Mouse (Mus musculus): ENCODE results near the gene Gm13695. TPM values are rescaled to one million over a fixed set of nuclear protein-coding genes. Genes with fewer than 3 reads are reported as not detected.

The Gm13695 gene
- polyA plus RNA-seq (2015; fragmentation: Nextera tagmentation; extraction: Ambion mirVana) = not detected in 2 replicates

GRCm38 (mm10) chr2:83967013-83967412 is at the start of gene Gm13695:
TSS of gene Gm13695 (plus strand) at chr2:83967313.

DNA sequence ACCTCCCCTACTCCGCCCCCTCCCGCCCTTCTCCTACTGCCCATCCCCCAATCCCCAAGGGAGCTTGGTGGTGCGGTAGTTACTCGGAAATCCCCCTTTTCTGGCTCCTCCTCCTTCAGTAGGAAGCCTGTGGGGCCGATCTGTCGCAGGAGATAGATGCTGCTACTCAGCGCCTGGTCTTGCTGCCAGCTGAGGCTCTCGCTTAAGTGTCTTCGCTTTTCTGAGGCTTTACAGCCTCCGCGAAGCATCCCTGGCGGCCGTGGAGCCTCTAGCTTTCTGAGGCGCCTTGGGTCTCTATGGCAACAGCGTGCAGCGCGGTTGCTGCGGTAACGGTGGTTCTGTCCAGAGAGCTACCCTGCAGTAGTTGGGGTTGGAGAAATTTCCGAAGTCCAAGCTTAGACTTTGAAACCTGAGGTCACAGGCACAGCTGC is 26.2 kb upstream of the Gm13695 start, which contains the start of gene Zswim2:
Zswim2 (minus strand) TSS at position 298 of the 431 bp plus-strand sequence.

DNA sequence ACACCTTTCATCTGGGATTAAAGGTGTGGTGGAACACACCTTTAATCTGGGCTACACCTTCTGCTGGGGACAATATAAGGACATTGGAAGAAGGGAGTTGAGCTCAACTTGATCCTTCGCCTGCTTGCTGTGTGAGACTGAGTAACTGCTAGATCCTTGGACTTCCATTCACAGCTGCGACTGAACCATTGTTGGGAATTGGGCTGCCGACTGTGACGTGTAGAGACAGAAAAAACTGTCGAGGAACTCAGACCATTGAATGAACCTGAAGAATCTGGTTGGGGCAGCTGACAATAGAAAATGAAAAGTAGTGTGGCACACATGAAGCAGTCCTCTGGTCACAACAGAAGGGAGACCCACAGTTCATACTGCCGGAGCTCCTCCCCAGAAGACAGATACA is 11.7 kb upstream of the Gm13695 start, which contains the start of gene Gm13698:
Gm13698 (plus strand) TSS at position 301 of the 400 bp plus-strand sequence.

GRCm38 (mm10) chr2:83961203-83961602 is 5.9 kb upstream of the Gm13695 start, which contains the start of gene Gm13693:
TSS of gene Gm13693 (plus strand) at chr2:83961503.

GRCm38 (mm10) chr2:83972823-83973222 is 5.7 kb downstream of the Gm13695 start, which contains the start of gene Gm13696:
TSS of gene Gm13696 (plus strand) at chr2:83973123.

GRCm38 (mm10) chr2:83978633-83979032 is 11.5 kb downstream of the Gm13695 start, which contains the start of gene Gm13694:
TSS of gene Gm13694 (plus strand) at chr2:83978933.

GRCm38 (mm10) chr2:83984443-83984842 is 17.3 kb downstream of the Gm13695 start, which contains the start of gene Gm13697:
TSS of gene Gm13697 (plus strand) at chr2:83984743.

GRCm38 (mm10) chr2:83990253-83990652 is 23.1 kb downstream of the Gm13695 start, which contains the start of gene Gm13691:
TSS of gene Gm13691 (plus strand) at chr2:83990553.

Other genes starting within 250 kb of the Gm13695 start
- gene Itgav, start 242.9 kb upstream of the Gm13695 start, polyA plus RNA-seq (2015; fragmentation: Nextera tagmentation; extraction: Ambion mirVana) = 42.4 and 51.3 TPM in 2 replicates
- 4.6 and 5.0 TPM in 2 replicates for gene Fam171b, start 154.7 kb upstream of the Gm13695 start, polyA plus RNA-seq (2015; fragmentation: Nextera tagmentation; extraction: Ambion mirVana)
- gene Zswim2, start 26.1 kb upstream of the Gm13695 start, polyA plus RNA-seq (2015; fragmentation: Nextera tagmentation; extraction: Ambion mirVana) = not detected in 2 replicates
- not detected in 2 replicates for gene Gm13698, start 11.6 kb upstream of the Gm13695 start, polyA plus RNA-seq (2015; fragmentation: Nextera tagmentation; extraction: Ambion mirVana)
- not detected in 2 replicates for gene Gm13693, start 5.8 kb upstream of the Gm13695 start, polyA plus RNA-seq (2015; fragmentation: Nextera tagmentation; extraction: Ambion mirVana)
- not detected in 2 replicates for gene Gm13696, start 5.8 kb downstream of the Gm13695 start, polyA plus RNA-seq (2015; fragmentation: Nextera tagmentation; extraction: Ambion mirVana)
- not detected in 2 replicates for gene Gm13694, start 11.6 kb downstream of the Gm13695 start, polyA plus RNA-seq (2015; fragmentation: Nextera tagmentation; extraction: Ambion mirVana)
- not detected in 2 replicates for gene Gm13697, start 17.4 kb downstream of the Gm13695 start, polyA plus RNA-seq (2015; fragmentation: Nextera tagmentation; extraction: Ambion mirVana)
- not detected in 2 replicates for gene Gm13691, start 23.2 kb downstream of the Gm13695 start, polyA plus RNA-seq (2015; fragmentation: Nextera tagmentation; extraction: Ambion mirVana)

Data from skeletal muscle tissue, postnatal 0 days (tissue).